ENCODE assay signal across 8 mouse cellular contexts in the genomic region with DNA sequence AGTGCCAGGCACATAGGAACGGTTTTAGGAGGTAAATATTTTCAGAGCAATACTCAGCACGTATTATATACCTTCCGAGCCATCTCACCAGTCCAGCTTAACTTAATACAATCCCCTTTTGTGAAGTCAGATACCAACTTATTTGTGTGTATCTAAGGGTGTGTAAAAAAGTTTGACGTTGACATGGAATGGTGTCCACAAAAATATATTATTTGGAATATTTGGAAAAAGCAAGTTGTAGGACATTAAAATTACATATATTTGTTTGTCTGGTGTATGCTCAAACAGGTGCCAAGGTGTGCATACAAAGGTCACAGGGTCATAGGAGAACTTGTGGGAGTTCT. TPM values are rescaled to one million over a fixed set of nuclear protein-coding genes. Genes with fewer than 3 reads are reported as not detected.
A peak's percentile ranks its signal among the peaks of the same experiment; 100 is the strongest.
DNase-seq lines count a peak whose midpoint lies in the region; ATAC-seq and TF ChIP-seq lines count a peak whose summit lies in the region.

No protein-coding gene starts in this region.

- 30% methylated on average over 4 of the region's 4 CpGs for WGBS in heart, embryonic 14.5 days
- 46% methylated on average over 4 of the region's 4 CpGs for WGBS in hindbrain, embryonic 13.5 days
- 44% methylated on average over 4 of the region's 4 CpGs for WGBS in midbrain, embryonic 11.5 days

- H3K4me2 ChIP-seq in heart, embryonic 14.5 days (ENCODE audit: low read length) = peak overlapping the region; percentile 89
- peak overlapping the region; percentile 77 for H3K4me2 ChIP-seq in hindbrain, embryonic 13.5 days
- H3K4me2 ChIP-seq in midbrain, embryonic 11.5 days = peak overlapping the region; percentile 73

- no peak for DNase-seq in heart, adult 9 months (ENCODE audit: low spot score in 2 of 2)
- DNase-seq in MEL (ENCODE audit: low read depth, low spot score) = peak; percentile 27
- no peak for DNase-seq in midbrain, embryonic 11.5 days (ENCODE audit: low spot score, missing footprints)
- DNase-seq in testis, postnatal 14 days (ENCODE audit: low spot score) = no peak
- DNase-seq in frontal cortex, adult 2 months (ENCODE audit: extremely low spot score in 1 of 2, low spot score in 1 of 2) = no peak

- TF ChIP-seq POLR2A in MEL (IDR thresholded peaks at IDR 0.05; ENCODE audit: control insufficient read depth in 1 of 2, insufficient read depth in 1 of 2, low read depth in 1 of 2, low read length in 2 of 2, poor library complexity in 1 of 2) = no peak

- TF ChIP-seq CTCF in MEL (IDR thresholded peaks at IDR 0.05 in 2 of 3, conservative IDR thresholded peaks at IDR 0.05 in 1 of 3; ENCODE audit: control insufficient read depth in 1 of 3, insufficient read depth in 1 of 3, low read depth in 2 of 3, low read length in 3 of 3, poor library complexity in 1 of 3, severe bottlenecking in 1 of 3) = no peak

- no peak for ATAC-seq in heart, embryonic 14.5 days (ENCODE audit: insufficient number of reproducible peaks, insufficient read depth, low FRiP score, low read depth)
- ATAC-seq in hindbrain, embryonic 13.5 days (ENCODE audit: low FRiP score) = no peak
- no peak for ATAC-seq in midbrain, embryonic 11.5 days (ENCODE audit: low FRiP score)
- no peak for ATAC-seq in monocyte, adult 5-6 weeks (replicated peaks; ENCODE audit: insufficient number of reproducible peaks, low FRiP score, low TSS enrichment, poor library complexity, severe bottlenecking)

- no peaks in the 10 kb centered on the region for H3K9me3 ChIP-seq in heart, embryonic 14.5 days (ENCODE audit: control insufficient read depth, low read length)
- H3K9me3 ChIP-seq in MEL (replicated peaks; ENCODE audit: insufficient read depth, low read length) = no peaks in the 10 kb centered on the region
- H3K9me3 ChIP-seq in hindbrain, embryonic 13.5 days = no peaks in the 10 kb centered on the region
- no peaks in the 10 kb centered on the region for H3K9me3 ChIP-seq in midbrain, embryonic 11.5 days (ENCODE audit: control insufficient read depth, low read length)

- H3K27me3 ChIP-seq in heart, embryonic 14.5 days (ENCODE audit: control insufficient read depth, insufficient read depth, low read length) = no peaks in the 10 kb centered on the region
- no peaks in the 10 kb centered on the region for H3K27me3 ChIP-seq in MEL (ENCODE audit: control insufficient read depth in 1 of 2, insufficient read depth in 2 of 2, low read length in 2 of 2)
- H3K27me3 ChIP-seq in hindbrain, embryonic 13.5 days = peaks cover 14% of the 10 kb centered on the region
- peaks cover 5% of the 10 kb centered on the region; the same call in 1 of the 2 replicates for H3K27me3 ChIP-seq in midbrain, embryonic 11.5 days (ENCODE audit: control insufficient read depth, insufficient read depth, low read length)

- peak overlapping the region; percentile 67 for H3K9ac ChIP-seq in heart, embryonic 14.5 days (ENCODE audit: low read length)
- peak overlapping the region; percentile 81 for H3K9ac ChIP-seq in MEL (ENCODE audit: control insufficient read depth, low read depth, low read length, poor library complexity, severe bottlenecking)
- no peak overlapping the region; the same call in 1 of the 2 replicates for H3K9ac ChIP-seq in hindbrain, embryonic 13.5 days
- peak overlapping the region; percentile 68 for H3K9ac ChIP-seq in midbrain, embryonic 11.5 days (ENCODE audit: low read length)

- TF ChIP-seq EP300 in MEL (IDR thresholded peaks at IDR 0.05; ENCODE audit: low read depth in 1 of 2, low read length in 2 of 2) = peak in 1 of 2 experiments; percentile 3; a peak in 1 of 4 replicates

- H3K36me3 ChIP-seq in heart, embryonic 14.5 days (ENCODE audit: control insufficient read depth, insufficient read depth, low read length) = no peaks in the 10 kb centered on the region
- H3K36me3 ChIP-seq in MEL (ENCODE audit: control insufficient read depth in 1 of 2, insufficient read depth in 2 of 2, low read length in 2 of 2) = peaks cover 0 to 18% of the 10 kb centered on the region in 2 experiments; a peak in 2 of 4 replicates
- H3K36me3 ChIP-seq in hindbrain, embryonic 13.5 days = no peaks in the 10 kb centered on the region
- H3K36me3 ChIP-seq in midbrain, embryonic 11.5 days (ENCODE audit: control insufficient read depth, insufficient read depth, low read length) = no peaks in the 10 kb centered on the region

- peak overlapping the region in 1 of 2 experiments; percentile 52; a peak in 2 of 4 replicates for H3K4me3 ChIP-seq in heart, embryonic 14.5 days (ENCODE audit: control insufficient read depth in 1 of 2, insufficient read depth in 1 of 2, low read depth in 1 of 2, low read length in 2 of 2)
- peak overlapping the region; percentile 75 to 88 for H3K4me3 ChIP-seq in MEL (ENCODE audit: control insufficient read depth in 1 of 2, insufficient read depth in 1 of 2, low read depth in 2 of 2, low read length in 2 of 2)
- peak overlapping the region; percentile 63 for H3K4me3 ChIP-seq in hindbrain, embryonic 13.5 days
- H3K4me3 ChIP-seq in midbrain, embryonic 11.5 days (ENCODE audit: low read depth, low read length) = peak overlapping the region; percentile 74

- H3K4me1 ChIP-seq in heart, embryonic 14.5 days (ENCODE audit: control insufficient read depth in 2 of 2, insufficient read depth in 2 of 2, low read length in 2 of 2) = peaks cover 0 to 10% of the 10 kb centered on the region in 2 experiments; a peak in 1 of 4 replicates
- H3K4me1 ChIP-seq in MEL (ENCODE audit: control insufficient read depth in 1 of 2, insufficient read depth in 2 of 2, low read length in 2 of 2) = peaks cover 4 to 7% of the 10 kb centered on the region in 2 experiments; a peak in 3 of 4 replicates
- H3K4me1 ChIP-seq in hindbrain, embryonic 13.5 days (replicated peaks) = peaks cover 3% of the 10 kb centered on the region; the same call in 1 of the 2 replicates
- 0 out of 2 replicates have a peak, but pooled peaks cover 4% of the 10 kb centered on the region for H3K4me1 ChIP-seq in midbrain, embryonic 11.5 days (ENCODE audit: control insufficient read depth, insufficient read depth, low read length)

- no peak for TF ChIP-seq RAD21 in MEL (IDR thresholded peaks at IDR 0.05; ENCODE audit: low read depth, low read length)

- H3K79me2 ChIP-seq in MEL (ENCODE audit: control insufficient read depth, insufficient read depth, low read length, poor library complexity) = peaks cover 7% of the 10 kb centered on the region; the same call in 1 of the 2 replicates

- no peak overlapping the region for H3K27ac ChIP-seq in heart, embryonic 14.5 days (replicated peaks in 1 of 2; ENCODE audit: control insufficient read depth in 1 of 2, insufficient read depth in 1 of 2, low read depth in 2 of 2, low read length in 2 of 2)
- H3K27ac ChIP-seq in MEL (ENCODE audit: control insufficient read depth, low read depth, low read length) = peak overlapping the region; percentile 90
- no peak overlapping the region for H3K27ac ChIP-seq in hindbrain, embryonic 13.5 days
- no peak overlapping the region for H3K27ac ChIP-seq in midbrain, embryonic 11.5 days (ENCODE audit: low read depth, low read length)

TF ChIP-seq in MEL, 35 proteins besides CTCF, POLR2A, EP300 and RAD21:
- no peak for TF ChIP-seq CHD2 (IDR thresholded peaks at IDR 0.05; ENCODE audit: low read length)
- TF ChIP-seq ELF1 (IDR thresholded peaks at IDR 0.05; ENCODE audit: low read depth, low read length) = no peak
- no peak for TF ChIP-seq MAX (IDR thresholded peaks at IDR 0.05; ENCODE audit: low read length)
- TF ChIP-seq KAT2A (conservative IDR thresholded peaks at IDR 0.05; ENCODE audit: low read depth, low read length) = no peak
- TF ChIP-seq MYC (IDR thresholded peaks at IDR 0.05; ENCODE audit: low read depth, low read length) = no peak
- no peak for TF ChIP-seq ZC3H11A (IDR thresholded peaks at IDR 0.05; ENCODE audit: low read depth, low read length)
- peak; percentile 65; the same call in 1 of the 2 replicates for TF ChIP-seq ZNF384 (IDR thresholded peaks at IDR 0.05; ENCODE audit: low read depth, low read length)
- no peak for TF ChIP-seq SMC3 (IDR thresholded peaks at IDR 0.05; ENCODE audit: low read depth, low read length)
- TF ChIP-seq CHD1 (IDR thresholded peaks at IDR 0.05; ENCODE audit: low read depth, low read length) = peak; percentile 94
- no peak for TF ChIP-seq NELFE (IDR thresholded peaks at IDR 0.05; ENCODE audit: low read depth, low read length)
- no peak for TF ChIP-seq MAFK (IDR thresholded peaks at IDR 0.05; ENCODE audit: borderline replicate concordance, low read depth, low read length)

RNA-seq across cellular contexts. Expression of gene Metap1d, which starts 0.8 kb away (rescaled TPM):
- 43.1 and 44.4 TPM in 2 replicates for polyA plus RNA-seq in heart, embryonic 14.5 days (2014; fragmentation: Nextera tagmentation; extraction: Ambion mirVana)
- 14.4 and 19.5 TPM in 2 replicates for total RNA-seq in MEL (2012; rRNA removed)
- polyA plus RNA-seq in MEL (2012; ENCODE audit: insufficient read depth in 1 of 2, insufficient read length in 2 of 2, low read depth in 1 of 2, low replicate concordance in 2 of 2, missing spikeins in 1 of 2) = 10 to 100 TPM in 1 of 2 experiments, not detected in 1; 28.5 TPM
- 33.4 and 33.7 TPM in 2 replicates for polyA plus RNA-seq in hindbrain, embryonic 13.5 days (2015; fragmentation: Nextera tagmentation; extraction: Ambion mirVana)
- 31.6 and 32.8 TPM in 2 replicates for polyA plus RNA-seq in midbrain, embryonic 11.5 days (2014; fragmentation: Nextera tagmentation; extraction: Ambion mirVana)
- 5.3 to 12.0 TPM (median 5.9 TPM) in 3 replicates for total RNA-seq in monocyte, adult 5-6 weeks (2017)
- 67.0 and 76.9 TPM in 2 replicates for polyA plus RNA-seq in frontal cortex, adult 2 months (2012; rRNA removed)
